Mouse (Mus musculus) yolk sac, embryonic 10.5 days (tissue): ENCODE data around the gene Rnps1.

ENCODE experiments used
- DNase-seq: peaks from one replicate; pipeline ENCODE4 v3.0.0-alpha.2; 2017; ENCODE audit warnings: low spot score

Gene Rnps1

DNA sequence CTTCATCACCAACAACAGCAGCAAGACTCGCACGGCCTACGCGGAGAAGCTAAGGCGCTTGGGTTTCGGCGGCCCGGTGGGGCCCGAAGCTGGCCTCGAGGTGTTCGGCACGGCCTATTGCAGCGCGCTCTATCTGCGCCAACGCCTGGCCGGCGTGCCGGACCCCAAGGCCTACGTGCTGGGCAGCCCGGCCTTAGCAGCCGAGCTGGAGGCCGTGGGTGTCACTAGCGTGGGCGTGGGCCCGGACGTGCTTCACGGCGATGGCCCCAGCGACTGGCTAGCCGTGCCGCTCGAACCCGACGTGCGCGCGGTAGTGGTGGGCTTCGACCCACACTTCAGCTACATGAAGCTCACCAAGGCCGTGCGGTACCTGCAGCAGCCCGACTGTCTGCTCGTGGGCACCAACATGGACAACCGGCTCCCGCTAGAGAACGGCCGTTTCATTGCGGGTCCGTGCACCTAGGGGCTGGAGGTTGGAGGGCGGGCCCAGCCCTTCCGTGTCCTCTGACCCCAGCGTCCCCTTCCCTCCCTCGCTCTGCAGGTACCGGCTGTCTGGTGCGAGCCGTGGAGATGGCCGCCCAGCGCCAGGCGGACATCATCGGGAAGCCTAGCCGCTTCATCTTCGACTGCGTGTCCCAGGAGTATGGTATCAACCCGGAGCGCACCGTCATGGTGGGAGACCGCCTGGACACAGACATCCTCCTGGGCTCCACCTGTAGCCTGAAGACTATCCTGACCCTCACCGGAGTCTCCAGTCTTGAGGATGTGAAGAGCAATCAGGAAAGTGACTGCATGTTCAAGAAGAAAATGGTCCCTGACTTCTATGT lies 56.5 kb downstream of the Rnps1 start:
- DNase-seq, result peak; percentile 48

DNA sequence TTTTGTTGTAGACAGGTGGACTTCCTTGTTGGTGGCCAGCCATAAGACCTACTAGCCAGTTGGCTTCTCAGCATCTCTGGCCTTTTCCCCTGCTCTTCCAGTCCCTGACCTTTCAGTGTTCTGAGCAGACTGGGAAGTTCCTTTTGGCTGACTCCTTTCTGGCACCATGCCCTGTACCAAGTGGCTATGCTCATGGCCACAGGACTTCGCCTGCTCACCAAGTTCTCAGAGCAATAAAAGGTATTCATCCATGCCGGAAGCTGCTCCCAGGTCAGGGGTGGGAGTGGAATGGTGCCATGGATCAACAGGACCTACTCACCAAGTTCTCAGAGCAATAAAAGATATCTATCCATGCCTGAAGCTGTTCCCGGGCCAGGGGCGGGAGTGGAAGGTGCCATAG lies 58.1 kb downstream of the Rnps1 start:
- DNase-seq, result no peak

DNA sequence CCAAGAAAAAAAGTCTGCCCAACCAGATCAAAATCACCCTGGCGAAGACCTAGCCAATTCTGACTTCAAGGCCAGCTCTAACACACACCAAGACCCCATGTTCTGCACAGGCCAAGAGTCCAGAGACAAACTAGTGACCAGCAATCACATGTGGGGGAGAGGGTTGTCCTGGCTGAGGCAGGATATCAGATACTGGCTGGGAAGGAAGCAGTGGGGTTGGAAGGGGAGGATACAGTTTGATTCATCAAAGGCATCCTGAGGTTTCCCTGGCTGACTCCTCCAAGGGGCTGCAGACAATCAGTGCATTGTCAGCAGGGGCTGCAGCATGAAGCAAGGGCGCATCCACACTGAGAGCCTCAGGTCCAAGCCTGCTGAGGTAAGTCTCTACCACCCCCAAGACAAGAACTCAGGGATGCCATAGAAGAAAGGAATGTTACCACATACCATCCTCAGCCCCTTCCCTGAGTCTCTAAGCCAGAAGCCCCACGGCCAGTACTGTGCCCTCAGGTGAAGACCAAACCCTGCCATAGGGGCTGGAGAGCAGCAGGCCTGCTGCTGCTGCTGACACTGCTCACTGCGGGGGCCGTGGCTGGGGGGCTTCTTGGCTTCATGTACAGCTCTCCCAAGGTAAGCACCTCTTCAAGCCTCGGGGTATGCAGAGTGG lies 59.4 kb downstream of the Rnps1 start, which contains the start of gene Bricd5:
TSS of gene Bricd5 (plus strand) at position 273 of the 664 bp plus-strand sequence.
- DNase-seq, result no peak

DNA sequence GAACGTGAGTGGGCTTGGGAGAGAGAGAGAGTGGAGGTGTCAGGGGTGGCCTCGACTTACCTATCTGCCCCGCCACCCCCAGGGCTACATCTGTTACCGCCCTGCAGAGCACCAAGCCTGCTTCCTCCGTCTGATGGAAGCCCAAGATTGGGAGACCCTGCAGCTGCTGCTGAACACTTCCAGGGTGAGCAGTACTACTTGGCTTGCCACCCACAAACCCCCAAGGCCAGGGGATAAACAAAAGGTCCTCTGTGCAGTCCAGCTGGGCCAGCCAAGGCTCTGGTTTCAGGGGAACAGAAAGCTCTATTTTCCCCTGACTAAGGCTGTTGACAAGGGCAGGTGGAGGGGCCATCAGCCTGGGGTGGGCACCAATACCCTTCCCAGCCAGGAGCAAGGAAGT lies 60.2 kb downstream of the Rnps1 start:
- DNase-seq, result no peak
